Mouse (Mus musculus): ENCODE data around the gene Obsl1. TPM values are rescaled to one million over a fixed set of nuclear protein-coding genes. Genes with fewer than 3 reads are reported as not detected.

Gene Obsl1
- polyA plus RNA-seq, 1 experiment from 2014 or later = 107 TPM

DNA sequence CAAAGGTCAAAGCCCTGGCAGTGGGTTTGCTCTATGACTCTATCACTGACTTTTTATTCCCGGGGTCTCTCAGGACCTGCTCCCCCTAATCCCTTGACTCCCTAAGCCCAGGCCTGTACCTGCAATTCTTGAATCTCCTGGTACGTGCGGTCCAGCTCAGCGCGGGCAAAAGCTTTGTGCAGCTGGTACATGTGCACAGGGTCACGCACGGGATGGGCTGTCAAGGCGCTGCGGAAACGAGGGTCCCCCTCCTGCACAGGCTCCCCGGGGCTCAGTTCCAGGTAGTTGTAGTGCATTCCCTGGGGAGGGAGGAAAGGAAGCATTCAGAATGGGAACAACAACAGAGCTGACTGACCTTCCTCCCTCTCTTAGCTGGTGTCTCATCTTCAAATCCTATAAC, 29.8 kb downstream of the Obsl1 start:
- WGBS = 91% methylated on average over 11 of the region's 11 CpGs
- Histone ChIP-seq H3K4me1 (peaks cover 32% of the 10 kb centered on the region), H3K4me3 (no peak overlapping the region), H3K27me3 (ENCODE audit: insufficient read depth, poor library complexity, severe bottlenecking) (peaks cover 70% of the 10 kb centered on the region), H3K9me3 (no peaks in the 10 kb centered on the region), H3K36me3 (peaks cover 51% of the 10 kb centered on the region), H3K27ac (no peak overlapping the region)
- DNase-seq (ENCODE audit: low spot score) = no peak

DNA sequence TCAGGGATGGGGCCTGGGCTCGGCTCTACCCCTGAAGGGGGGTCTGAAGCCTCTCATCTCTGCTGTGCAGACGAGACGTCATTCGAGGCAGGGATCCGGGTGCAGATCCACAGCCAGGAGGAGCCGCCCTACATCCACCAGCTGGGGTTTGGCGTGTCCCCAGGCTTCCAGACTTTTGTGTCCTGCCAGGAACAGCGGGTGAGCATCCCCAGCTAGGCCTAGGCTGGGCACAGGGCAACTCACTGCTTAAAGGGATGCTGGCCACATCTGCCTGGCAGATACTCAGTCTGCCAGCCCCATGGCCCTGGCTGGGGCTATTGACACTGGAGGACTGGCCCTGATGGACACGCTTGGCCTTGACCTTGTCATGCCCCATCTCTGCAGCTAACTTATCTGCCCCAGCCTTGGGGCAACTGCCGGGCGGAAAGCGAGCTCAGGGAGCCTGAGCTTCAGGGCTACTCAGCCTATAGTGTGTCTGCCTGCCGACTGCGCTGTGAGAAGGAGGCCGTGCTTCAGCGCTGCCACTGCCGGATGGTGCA, 36.9 kb downstream of the Obsl1 start:
- Histone ChIP-seq H3K36me3 (peaks cover 23% of the 10 kb centered on the region), H3K9me3 (no peaks in the 10 kb centered on the region), H3K4me1 (peaks cover 26% of the 10 kb centered on the region), H3K27ac (no peak overlapping the region), H3K4me3 (no peak overlapping the region), H3K27me3 (ENCODE audit: insufficient read depth, poor library complexity, severe bottlenecking) (peaks cover 68% of the 10 kb centered on the region)
- 76% methylated on average over 17 of the region's 17 CpGs for WGBS
- DNase-seq (ENCODE audit: low spot score) = no peak

DNA sequence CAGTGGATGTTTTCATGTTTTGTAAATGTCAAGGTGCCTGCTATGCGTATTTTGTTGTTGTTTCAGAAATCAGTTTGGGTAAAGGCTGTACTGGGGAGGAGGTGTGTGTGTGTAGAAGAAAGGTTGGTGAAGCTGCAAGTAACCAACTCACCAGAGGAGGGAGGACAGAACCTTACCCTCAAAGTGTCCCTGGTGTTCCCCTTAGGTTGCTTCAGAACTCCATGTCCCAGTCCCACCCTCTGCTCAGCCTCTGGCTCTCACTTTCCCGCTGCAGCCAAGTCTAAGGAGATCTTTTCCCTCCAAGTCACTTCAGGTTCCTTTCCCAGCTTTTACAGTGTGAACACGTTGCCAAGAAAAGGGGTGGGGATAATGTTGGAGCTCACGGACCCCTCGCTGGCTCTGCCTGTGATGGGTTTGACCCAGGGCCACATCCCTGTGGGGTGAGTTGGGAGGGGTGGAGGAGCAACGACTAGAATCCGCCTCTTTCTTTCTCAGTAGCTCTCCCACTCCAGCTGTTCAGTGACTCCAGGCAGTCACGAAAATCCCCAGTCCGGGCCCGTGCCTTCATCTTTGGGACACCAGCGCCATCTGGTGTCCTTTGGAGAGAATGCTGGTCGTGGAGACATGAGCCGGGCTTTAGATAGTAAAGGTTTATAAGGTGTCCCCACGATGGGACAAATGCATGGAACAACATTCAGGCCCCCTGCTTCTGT, 38.9 kb downstream of the Obsl1 start:
- H3K4me1 ChIP-seq = peaks cover 40% of the 10 kb centered on the region
- 7% methylated on average over 14 of the region's 14 CpGs for WGBS
- peak; percentile 91 for DNase-seq (ENCODE audit: low spot score)
- peaks cover 3% of the 10 kb centered on the region; the same call in 1 of the 2 replicates for H3K36me3 ChIP-seq
- peak overlapping the region; percentile 63; the same call in 1 of the 2 replicates for H3K27ac ChIP-seq
- H3K4me3 ChIP-seq = no peak overlapping the region
- H3K27me3 ChIP-seq (ENCODE audit: insufficient read depth, poor library complexity, severe bottlenecking) = peaks cover 49% of the 10 kb centered on the region
- no peaks in the 10 kb centered on the region for H3K9me3 ChIP-seq

DNA sequence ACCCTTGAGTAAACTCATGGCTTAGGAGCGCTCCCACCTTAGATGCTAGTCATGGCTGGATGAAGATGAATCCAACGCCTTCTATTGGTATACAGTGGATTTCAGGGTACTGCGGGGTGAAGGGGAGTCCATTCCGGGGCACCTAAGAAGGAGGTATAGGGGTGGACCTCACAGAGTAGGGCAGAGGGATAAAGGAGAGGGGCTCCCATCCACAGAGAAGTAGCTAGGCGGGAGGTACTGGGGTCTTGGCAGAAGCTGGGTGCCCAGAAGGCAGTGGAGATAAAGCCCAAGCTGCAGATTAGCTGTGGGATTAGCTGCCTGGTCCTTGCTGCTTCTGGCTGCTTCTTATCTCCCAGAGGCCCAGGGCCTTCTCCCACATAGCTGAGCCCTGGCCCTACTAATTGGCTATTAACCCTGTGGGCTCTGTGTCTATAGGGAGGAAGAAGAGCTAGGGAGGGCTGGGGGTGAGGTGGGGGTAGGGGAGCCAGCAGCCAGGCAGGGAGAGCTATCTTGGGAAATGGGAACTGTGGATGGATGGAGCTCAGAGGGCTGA, 42.5 kb downstream of the Obsl1 start:
- Histone ChIP-seq H3K36me3 (no peaks in the 10 kb centered on the region), H3K9me3 (no peaks in the 10 kb centered on the region), H3K4me3 (0 out of 2 replicates have a peak overlapping the region, but pooled peaks have one; percentile 3), H3K4me1 (peaks cover 46% of the 10 kb centered on the region), H3K27me3 (ENCODE audit: insufficient read depth, poor library complexity, severe bottlenecking) (peaks cover 39% of the 10 kb centered on the region), H3K27ac (peak overlapping the region; percentile 64)
- no peak for DNase-seq (ENCODE audit: low spot score)
- WGBS = 54% methylated on average over 5 of the region's 5 CpGs

DNA sequence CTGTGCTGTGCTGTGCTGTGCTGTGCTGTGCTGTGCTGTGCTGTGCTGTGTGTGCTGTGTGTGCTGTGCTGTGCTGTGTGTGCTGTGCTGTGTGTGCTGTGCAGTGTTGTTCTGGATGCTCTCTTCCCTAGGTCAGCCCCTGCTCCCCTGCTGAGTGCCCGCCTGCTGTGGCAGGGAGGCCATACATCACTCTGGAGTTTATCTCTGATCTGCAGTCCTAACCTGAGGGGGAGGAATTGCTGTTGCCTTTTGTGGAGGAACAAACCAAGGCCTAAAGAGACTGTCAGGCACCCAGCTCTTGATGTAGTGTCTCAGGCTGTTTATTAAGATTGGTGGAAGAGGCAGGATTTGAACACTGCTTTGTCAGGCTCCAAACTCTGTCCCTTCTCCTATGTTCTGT, 43.6 kb downstream of the Obsl1 start:
- WGBS = 35% methylated on average over 1 of the region's 1 CpGs
- Histone ChIP-seq H3K27ac (peak overlapping the region; percentile 59), H3K36me3 (no peaks in the 10 kb centered on the region), H3K4me1 (peaks cover 54% of the 10 kb centered on the region), H3K4me3 (no peak overlapping the region), H3K9me3 (no peaks in the 10 kb centered on the region), H3K27me3 (ENCODE audit: insufficient read depth, poor library complexity, severe bottlenecking) (peaks cover 40% of the 10 kb centered on the region)
- DNase-seq (ENCODE audit: low spot score) = no peak

DNA sequence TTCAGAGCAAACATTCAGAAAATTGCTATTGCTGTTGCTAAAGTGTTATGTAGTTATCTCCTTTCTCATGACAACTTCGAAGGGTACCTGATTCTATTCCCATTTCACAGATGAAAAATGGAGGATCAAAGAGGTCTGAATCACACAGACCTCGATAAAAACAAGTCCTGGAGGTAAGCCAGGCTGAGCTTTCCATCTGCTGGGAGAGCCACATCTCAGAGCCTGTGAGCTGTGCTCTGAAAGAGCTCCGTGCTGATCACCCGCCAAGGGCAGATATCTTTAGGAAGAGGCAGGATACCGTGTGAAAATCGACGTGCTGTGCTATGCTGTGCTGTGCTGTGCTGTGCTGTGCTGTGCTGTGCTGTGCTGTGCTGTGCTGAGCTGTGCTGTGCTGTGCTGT, 46.0 kb downstream of the Obsl1 start:
- no peak for DNase-seq (ENCODE audit: low spot score)
- WGBS = 64% methylated on average over 7 of the region's 7 CpGs
- Histone ChIP-seq H3K36me3 (no peaks in the 10 kb centered on the region), H3K4me1 (peaks cover 69% of the 10 kb centered on the region), H3K27me3 (ENCODE audit: insufficient read depth, poor library complexity, severe bottlenecking) (peaks cover 48% of the 10 kb centered on the region), H3K9me3 (no peaks in the 10 kb centered on the region), H3K4me3 (no peak overlapping the region), H3K27ac (no peak overlapping the region)

DNA sequence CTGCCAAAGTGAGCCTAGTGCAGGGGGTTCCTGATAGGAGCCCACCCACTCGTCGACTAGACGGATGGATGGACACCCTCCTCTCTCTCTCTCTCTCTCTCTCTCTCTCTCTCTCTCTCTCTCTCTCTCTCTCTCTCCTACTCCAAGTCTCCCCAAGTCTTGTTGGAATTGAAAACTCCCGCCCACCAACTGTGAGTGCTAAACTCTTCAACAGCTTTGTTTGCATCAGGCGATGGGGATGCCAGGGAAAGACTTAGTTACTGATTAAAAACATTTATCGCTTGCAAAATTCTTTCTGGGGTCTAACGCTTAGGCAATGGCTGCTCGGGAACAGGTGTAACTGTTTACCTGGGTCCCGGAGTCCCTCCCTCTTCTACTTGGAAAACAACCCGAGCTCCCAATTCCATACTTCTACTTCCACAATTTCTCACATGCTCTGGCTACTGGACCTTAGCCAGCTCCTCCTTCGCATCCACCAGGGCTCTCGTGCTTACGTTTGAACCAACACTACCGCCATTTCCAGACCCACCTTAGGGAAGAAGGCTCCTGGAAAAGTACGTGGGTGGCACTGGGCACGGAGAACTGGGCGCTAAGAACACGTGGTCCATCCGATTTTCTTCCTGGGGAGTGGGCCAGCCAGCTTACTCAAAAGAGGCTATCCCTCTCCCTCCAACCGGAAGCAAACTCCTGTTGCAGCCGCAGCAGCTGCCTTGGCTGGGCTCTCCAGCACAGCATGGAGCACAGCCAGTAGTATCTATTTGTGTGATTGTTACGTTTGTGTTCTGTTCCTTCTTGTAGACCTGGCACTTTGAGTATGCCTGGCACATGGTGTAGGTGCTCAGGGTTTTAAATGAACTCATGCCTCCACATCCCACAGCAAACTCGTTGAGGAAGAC, 47.2 kb downstream of the Obsl1 start:
- H3K27me3 ChIP-seq (ENCODE audit: insufficient read depth, poor library complexity, severe bottlenecking) = peaks cover 59% of the 10 kb centered on the region
- WGBS = 18% methylated on average over 20 of the region's 23 CpGs
- peaks cover 66% of the 10 kb centered on the region for H3K4me1 ChIP-seq
- H3K4me3 ChIP-seq = peak overlapping the region; percentile 58
- DNase-seq (ENCODE audit: low spot score) = no peak
- peak overlapping the region; percentile 86 for H3K27ac ChIP-seq
- H3K36me3 ChIP-seq = no peaks in the 10 kb centered on the region
- H3K9me3 ChIP-seq = no peaks in the 10 kb centered on the region

DNA sequence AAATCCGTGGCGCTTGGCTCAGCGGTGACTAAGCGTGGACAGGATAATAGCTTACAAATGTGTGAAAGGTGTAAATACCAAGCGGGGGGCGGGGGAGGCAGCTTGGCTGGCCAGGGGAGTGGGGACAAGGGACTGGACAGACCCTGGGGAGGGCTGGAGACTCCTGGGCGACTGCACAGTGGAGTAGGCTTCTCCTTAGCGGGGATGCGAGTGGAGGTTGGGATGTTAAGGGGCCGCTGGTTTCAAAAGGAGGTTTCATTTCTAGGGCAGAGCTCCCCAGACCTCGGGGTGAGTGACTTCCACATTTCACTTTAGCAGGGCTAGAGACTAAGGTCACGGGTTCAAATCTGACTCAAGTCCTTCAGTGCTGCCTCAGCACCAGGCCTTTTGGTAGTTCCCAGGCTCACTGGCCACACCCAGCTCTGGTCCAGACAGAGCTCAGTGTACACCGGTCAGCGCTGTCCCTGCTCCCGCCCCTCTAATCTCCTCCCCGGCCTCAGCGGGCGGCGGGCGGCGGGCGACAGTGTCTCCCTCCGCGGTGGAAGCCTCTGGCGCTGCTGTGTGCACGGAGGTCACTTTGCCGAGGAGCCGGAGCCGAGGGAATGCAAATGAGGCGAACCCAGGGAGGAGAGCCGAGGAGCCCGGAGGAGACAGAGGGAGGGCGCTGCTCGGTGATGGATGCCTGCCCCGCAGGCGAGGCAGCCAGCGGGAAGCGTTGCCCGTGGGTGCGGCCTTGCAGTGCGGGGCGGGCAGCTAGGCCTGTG, 48.0 kb downstream of the Obsl1 start:
- 1% methylated on average over 42 of the region's 42 CpGs for WGBS
- Histone ChIP-seq H3K27ac (peak overlapping the region; percentile 86), H3K9me3 (no peaks in the 10 kb centered on the region), H3K36me3 (no peaks in the 10 kb centered on the region), H3K4me1 (peaks cover 66% of the 10 kb centered on the region), H3K27me3 (ENCODE audit: insufficient read depth, poor library complexity, severe bottlenecking) (peaks cover 68% of the 10 kb centered on the region), H3K4me3 (peak overlapping the region; percentile 58)
- no peak for DNase-seq (ENCODE audit: low spot score)

DNA sequence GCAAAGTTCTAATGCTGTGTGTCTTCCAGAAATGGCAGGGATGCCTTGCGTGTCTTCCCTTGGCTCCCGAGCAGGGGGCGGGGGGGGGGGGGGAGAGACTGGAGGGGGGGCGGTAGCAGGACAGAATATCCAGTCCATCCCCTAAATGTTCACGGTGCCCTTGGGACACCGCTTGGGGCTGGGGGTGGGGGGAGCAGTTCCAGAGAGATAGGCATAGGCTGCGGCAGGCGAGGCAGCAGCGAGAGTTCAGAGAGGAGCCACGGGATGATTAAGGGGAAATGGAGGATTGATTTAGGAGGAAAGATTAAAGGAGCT, 48.6 kb downstream of the Obsl1 start:
- peaks cover 73% of the 10 kb centered on the region for H3K27me3 ChIP-seq (ENCODE audit: insufficient read depth, poor library complexity, severe bottlenecking)
- WGBS = 2% methylated on average over 8 of the region's 10 CpGs
- H3K27ac ChIP-seq = peak overlapping the region; percentile 86; the same call in 1 of the 2 replicates
- peaks cover 61% of the 10 kb centered on the region for H3K4me1 ChIP-seq
- no peak for DNase-seq (ENCODE audit: low spot score)
- H3K36me3 ChIP-seq = no peaks in the 10 kb centered on the region
- H3K9me3 ChIP-seq = no peaks in the 10 kb centered on the region
- peak overlapping the region; percentile 58 for H3K4me3 ChIP-seq

DNA sequence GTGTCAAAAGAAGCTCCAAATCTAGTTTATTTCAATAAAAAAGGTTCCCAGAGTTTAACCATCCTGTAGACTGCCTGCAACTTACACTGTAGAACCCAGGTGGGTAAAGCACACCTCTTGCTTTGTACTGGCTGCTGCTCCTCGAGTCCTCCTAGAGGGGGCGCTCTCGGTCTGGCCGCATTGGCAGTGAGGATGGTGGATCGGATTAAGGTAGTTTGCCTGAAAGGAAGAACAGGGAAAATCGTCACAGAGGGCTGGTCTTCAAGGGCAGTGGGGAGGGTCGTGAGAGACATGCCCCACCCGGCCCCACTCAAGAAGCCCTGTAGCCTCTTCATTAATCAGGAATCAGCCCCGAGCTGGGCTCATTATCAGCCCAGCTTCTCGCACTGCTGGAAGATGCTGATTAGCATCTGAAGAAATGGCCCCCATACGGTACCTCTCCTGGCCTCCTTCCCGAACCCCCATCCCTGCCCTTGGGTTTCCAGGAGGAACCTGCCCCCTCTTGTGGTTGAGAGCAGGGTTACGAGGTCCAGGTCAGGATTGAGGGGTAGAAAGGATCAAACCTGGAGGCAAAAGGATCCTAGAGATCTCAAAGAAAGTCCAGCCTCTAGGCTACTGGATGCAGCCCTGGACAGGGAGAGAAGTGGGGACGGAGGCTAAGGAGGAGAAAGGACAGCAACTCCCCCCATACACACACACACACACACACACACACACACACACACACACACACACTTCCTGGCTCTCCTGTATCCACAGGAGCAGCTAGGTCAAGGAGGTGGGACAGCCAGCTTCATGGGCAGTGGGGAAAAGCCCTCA, 49.3 kb downstream of the Obsl1 start:
- no peak overlapping the region for H3K4me3 ChIP-seq
- WGBS = 7% methylated on average over 14 of the region's 14 CpGs
- no peak for DNase-seq (ENCODE audit: low spot score)

DNA sequence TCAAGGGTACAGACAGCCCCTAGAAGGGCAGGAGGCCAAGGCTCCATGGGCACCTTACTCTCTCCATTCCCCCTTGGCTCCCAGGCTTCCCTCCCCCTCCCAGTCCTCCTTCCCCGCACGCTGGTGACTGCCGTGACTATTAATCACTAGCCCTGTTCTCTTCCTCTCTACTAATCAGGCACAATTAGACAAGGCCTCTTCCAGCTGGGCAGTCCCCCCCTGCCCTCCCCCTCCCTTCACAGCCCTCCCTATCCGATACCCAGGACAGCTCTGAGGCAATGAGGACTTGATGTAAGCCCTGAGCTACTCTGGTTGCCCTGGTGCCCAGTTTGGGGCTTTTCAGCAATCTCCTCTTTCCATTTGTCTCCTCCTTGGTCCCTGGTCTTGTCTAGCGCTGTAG, 50.3 kb downstream of the Obsl1 start:
- H3K4me1 ChIP-seq = peaks cover 63% of the 10 kb centered on the region
- H3K27me3 ChIP-seq (ENCODE audit: insufficient read depth, poor library complexity, severe bottlenecking) = peaks cover 90% of the 10 kb centered on the region
- 34% methylated on average over 5 of the region's 5 CpGs for WGBS
- 0 out of 2 replicates have a peak overlapping the region, but pooled peaks have one; percentile 29 for H3K27ac ChIP-seq
- no peaks in the 10 kb centered on the region for H3K9me3 ChIP-seq
- DNase-seq (ENCODE audit: low spot score) = no peak
- no peaks in the 10 kb centered on the region for H3K36me3 ChIP-seq
- no peak overlapping the region for H3K4me3 ChIP-seq

More for the DNA sequence above, 49.3 kb downstream of the Obsl1 start:
- Histone ChIP-seq H3K27me3 (ENCODE audit: insufficient read depth, poor library complexity, severe bottlenecking) (peaks cover 80% of the 10 kb centered on the region), H3K27ac (0 out of 2 replicates have a peak overlapping the region, but pooled peaks have one; percentile 86), H3K9me3 (no peaks in the 10 kb centered on the region), H3K36me3 (no peaks in the 10 kb centered on the region), H3K4me1 (peaks cover 56% of the 10 kb centered on the region)

Data from heart, embryonic 10.5 days (tissue).